Mouse (Mus musculus) testis, adult 2 months (tissue): ENCODE results near the gene Itpk1.

ENCODE experiments used
- CTCF ChIP-seq: fragments of 200-500 bp; IDR thresholded peaks from 2 replicates; pipeline ENCODE4 v1.5.1; 2012; ENCODE audit warnings: low read depth, mild to moderate bottlenecking, inconsistent platforms, low read length, moderate library complexity; ENCODE audit not compliant: control insufficient read depth, insufficient read depth, insufficient replicate concordance
- POLR2A ChIP-seq: fragments of 200-500 bp; IDR thresholded peaks from 2 replicates; pipeline ENCODE4 v1.6.1; 2012; ENCODE audit warnings: low read depth, mild to moderate bottlenecking, inconsistent platforms, low read length, moderate library complexity; ENCODE audit not compliant: control insufficient read depth

GRCm38 (mm10) chr12:102653003-102653402 lies 51.7 kb downstream of the Itpk1 start:
- TF ChIP-seq CTCF (no peak), POLR2A (no peak)
